In the genomic region with DNA sequence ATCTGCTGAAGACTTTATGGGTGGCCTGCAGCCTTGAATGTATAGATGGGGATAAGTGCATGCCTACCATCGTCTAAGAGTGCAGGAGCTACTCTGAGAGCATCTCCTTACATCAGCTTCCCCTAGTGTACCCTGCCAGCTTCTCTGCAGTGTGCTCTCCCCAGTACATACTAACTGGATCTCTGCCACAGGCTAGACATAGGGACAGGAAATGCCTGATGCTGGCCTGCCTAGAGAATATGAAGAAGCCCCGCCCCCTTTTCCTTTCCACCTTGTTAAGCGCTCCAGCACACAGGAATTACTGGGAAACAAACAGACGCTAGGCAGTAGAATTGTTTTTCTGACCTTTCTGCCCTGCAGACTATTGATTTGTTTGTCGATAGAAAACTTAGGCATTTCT, we compare ENCODE assay signal across 10 mouse cellular contexts.
DNase-seq lines count a peak whose midpoint lies in the region; ATAC-seq lines count a peak whose summit lies in the region.
"Had no signal": no experiment of that assay in that cellular context is flagged by ENCODE, and none has a peak within 500 bp of the region (broad histone marks: within the 10 kb centered on the region; RNA-seq: fewer than 3 reads in every experiment).

No protein-coding gene starts in this region.

- no peak overlapping the region for H3K9ac ChIP-seq in hindbrain, embryonic 11.5 days (ENCODE audit: low read depth, low read length)
- no peak overlapping the region for H3K9ac ChIP-seq in neural tube, embryonic 14.5 days (replicated peaks; ENCODE audit: low read depth, low read length)

- no peaks in the 10 kb centered on the region for H3K9me3 ChIP-seq in hindbrain, embryonic 10.5 days
- H3K9me3 ChIP-seq in hindbrain, embryonic 11.5 days (ENCODE audit: control insufficient read depth, low read length): no peaks in the 10 kb centered on the region
- H3K9me3 ChIP-seq in neural tube, embryonic 14.5 days (ENCODE audit: control insufficient read depth, low read length): no peaks in the 10 kb centered on the region

- H3K27ac ChIP-seq in hindbrain, embryonic 10.5 days: peak overlapping the region; percentile 29; the same call in 1 of the 2 replicates
- H3K27ac ChIP-seq in hindbrain, embryonic 11.5 days (ENCODE audit: low read depth, low read length): no peak overlapping the region
- H3K27ac ChIP-seq in neural tube, embryonic 14.5 days (ENCODE audit: low read depth, low read length): peak overlapping the region; percentile 4; the same call in 1 of the 2 replicates
- H3K27ac ChIP-seq: heart, adult 2 months had no signal

- H3K4me2 ChIP-seq in hindbrain, embryonic 11.5 days (replicated peaks; ENCODE audit: low read depth, low read length): no peak overlapping the region
- no peak overlapping the region for H3K4me2 ChIP-seq in neural tube, embryonic 14.5 days (ENCODE audit: low read depth, low read length)

- intact Hi-C loops in heart, postnatal 36 days (cut with DNase I): no loop called here

- no peak overlapping the region for H3K4me3 ChIP-seq in hindbrain, embryonic 10.5 days
- no peak overlapping the region for H3K4me3 ChIP-seq in hindbrain, embryonic 11.5 days (ENCODE audit: low read depth, low read length)
- H3K4me3 ChIP-seq in neural tube, embryonic 14.5 days (ENCODE audit: low read depth, low read length): no peak overlapping the region
- H3K4me3 ChIP-seq: heart, adult 2 months had no signal

- ATAC-seq in hindbrain, embryonic 11.5 days (ENCODE audit: low FRiP score): no peak
- 0 out of 2 replicates have a peak, but pooled peaks have one; percentile 42 for ATAC-seq in neural tube, embryonic 14.5 days (ENCODE audit: low read depth)
- ATAC-seq in CD4-positive, CD25-positive, alpha-beta regulatory T cell, adult 4 months: no peak
- ATAC-seq in megakaryocyte, adult 5-6 weeks (ENCODE audit: poor library complexity, severe bottlenecking): no peak

- H3K4me1 ChIP-seq in hindbrain, embryonic 10.5 days (replicated peaks): peaks cover 26% of the 10 kb centered on the region
- 0 out of 2 replicates have a peak, but pooled peaks cover 3% of the 10 kb centered on the region for H3K4me1 ChIP-seq in hindbrain, embryonic 11.5 days (replicated peaks; ENCODE audit: control insufficient read depth, insufficient read depth, low read length)
- peaks cover 18% of the 10 kb centered on the region; the same call in 1 of the 2 replicates for H3K4me1 ChIP-seq in neural tube, embryonic 14.5 days (ENCODE audit: control insufficient read depth, insufficient read depth, low read length)

- H3K27me3 ChIP-seq in hindbrain, embryonic 10.5 days (ENCODE audit: insufficient read depth, poor library complexity, severe bottlenecking): no peaks in the 10 kb centered on the region
- H3K27me3 ChIP-seq in hindbrain, embryonic 11.5 days (ENCODE audit: control insufficient read depth, insufficient read depth, low read length): no peaks in the 10 kb centered on the region
- H3K27me3 ChIP-seq in neural tube, embryonic 14.5 days (ENCODE audit: control insufficient read depth, insufficient read depth, low read length): no peaks in the 10 kb centered on the region

- DNase-seq in hindbrain, embryonic 10.5 days (ENCODE audit: low spot score): no peak
- no peak for DNase-seq in hindbrain, embryonic 11.5 days (ENCODE audit: low spot score)
- DNase-seq in heart, postnatal 36 days: peak; percentile 10 to 22
- peak; percentile 38 to 53 for DNase-seq in kidney, postnatal 4 days
- DNase-seq in gastrocnemius, postnatal 25 days: no peak
- DNase-seq: spleen, adult 18-20 months had no signal

- 63% methylated on average over 5 of the region's 5 CpGs for whole genome bisulfite sequencing in hindbrain, embryonic 10.5 days
- WGBS in hindbrain, embryonic 11.5 days: 51% methylated on average over 5 of the region's 5 CpGs
- WGBS in neural tube, embryonic 14.5 days: 51% methylated on average over 5 of the region's 5 CpGs

- H3K36me3 ChIP-seq in hindbrain, embryonic 10.5 days: no peaks in the 10 kb centered on the region
- no peaks in the 10 kb centered on the region for H3K36me3 ChIP-seq in hindbrain, embryonic 11.5 days (ENCODE audit: control insufficient read depth, insufficient read depth, low read length)
- 0 out of 2 replicates have a peak, but pooled peaks cover 2% of the 10 kb centered on the region for H3K36me3 ChIP-seq in neural tube, embryonic 14.5 days (ENCODE audit: control insufficient read depth, insufficient read depth, low read length)

Comparison
In these comparisons a context has a peak if more than half of its experiments do, and no peak if none do; other contexts are left out.
1. DNase-seq: peak in heart, postnatal 36 days (2 of 2) and kidney, postnatal 4 days (2 of 2); none in hindbrain, embryonic 10.5 days (single experiment), hindbrain, embryonic 11.5 days (single experiment) and gastrocnemius, postnatal 25 days (single experiment).